Mouse (Mus musculus): ENCODE data around the gene Clptm1. TPM values are rescaled to one million over a fixed set of nuclear protein-coding genes. Genes with fewer than 3 reads are reported as not detected.

Clptm1 gene
- total and polyA plus RNA-seq, 2 experiments from 2014 or later: 71.5 to 97.9 TPM

- no peaks in the 10 kb centered on the region for H3K9me3 ChIP-seq (replicated peaks; ENCODE audit: control insufficient read depth, low read length)
- 80% methylated on average over 6 of the region's 6 CpGs for WGBS
- no peak overlapping the region for H3K4me3 ChIP-seq (ENCODE audit: low read depth, low read length)
- TF ChIP-seq CTCF (IDR thresholded peaks at IDR 0.05; ENCODE audit: low read depth) (no peak), EP300 (IDR thresholded peaks at IDR 0.05; ENCODE audit: low read depth) (no peak)
- ATAC-seq (ENCODE audit: insufficient read depth, low read depth): no peak
- no peak for DNase-seq (ENCODE audit: low spot score)
- no peak overlapping the region for H3K27ac ChIP-seq (ENCODE audit: low read depth)
- no peaks in the 10 kb centered on the region for H3K27me3 ChIP-seq (ENCODE audit: control insufficient read depth, insufficient read depth, low read length)
- no peak overlapping the region for H3K4me2 ChIP-seq (ENCODE audit: low read depth, low read length)
- H3K36me3 ChIP-seq (replicated peaks; ENCODE audit: control insufficient read depth, insufficient read depth, low read length): no peaks in the 10 kb centered on the region
- 0 out of 2 replicates have a peak, but pooled peaks cover 2% of the 10 kb centered on the region for H3K4me1 ChIP-seq (ENCODE audit: control insufficient read depth, insufficient read depth)
- H3K9ac ChIP-seq (replicated peaks; ENCODE audit: low read depth, low read length): no peak overlapping the region
Measured at GRCm38 (mm10) chr7:19683771-19684201, 19.0 kb upstream of the Clptm1 start.

DNA sequence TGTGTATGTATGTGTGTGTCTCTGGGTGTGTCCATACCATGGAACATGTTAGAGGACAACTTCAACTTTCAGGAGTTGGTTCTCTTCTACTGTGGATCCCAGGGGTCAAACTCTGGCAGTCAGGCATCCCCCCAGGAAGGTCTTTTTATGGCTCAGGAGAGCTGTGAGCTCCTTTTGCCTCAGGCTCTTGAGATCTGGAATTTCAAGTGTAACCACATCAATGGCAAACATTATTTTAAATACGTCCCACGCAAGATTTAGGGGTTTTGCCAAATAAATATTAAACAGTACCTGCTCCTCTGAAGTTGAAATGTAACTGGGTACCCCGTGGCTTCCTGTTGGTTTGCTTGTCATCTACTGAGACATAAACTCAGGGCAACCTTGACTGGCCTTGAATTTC lies 18.1 kb upstream of the Clptm1 start:
- Histone ChIP-seq H3K4me2 (ENCODE audit: low read depth, low read length) (no peak overlapping the region), H3K4me3 (ENCODE audit: low read depth, low read length) (no peak overlapping the region), H3K4me1 (ENCODE audit: control insufficient read depth, insufficient read depth) (0 out of 2 replicates have a peak, but pooled peaks cover 2% of the 10 kb centered on the region), H3K27me3 (ENCODE audit: control insufficient read depth, insufficient read depth, low read length) (no peaks in the 10 kb centered on the region), H3K36me3 (replicated peaks; ENCODE audit: control insufficient read depth, insufficient read depth, low read length) (no peaks in the 10 kb centered on the region), H3K9me3 (replicated peaks; ENCODE audit: control insufficient read depth, low read length) (no peaks in the 10 kb centered on the region), H3K27ac (ENCODE audit: low read depth) (no peak overlapping the region), H3K9ac (replicated peaks; ENCODE audit: low read depth, low read length) (no peak overlapping the region)
- WGBS: 72% methylated on average over 3 of the region's 3 CpGs
- ATAC-seq (ENCODE audit: insufficient read depth, low read depth) (no peak), DNase-seq (ENCODE audit: low spot score) (no peak)
- TF ChIP-seq CTCF (IDR thresholded peaks at IDR 0.05; ENCODE audit: low read depth): no peak
- no peak for TF ChIP-seq EP300 (IDR thresholded peaks at IDR 0.05; ENCODE audit: low read depth)

DNA sequence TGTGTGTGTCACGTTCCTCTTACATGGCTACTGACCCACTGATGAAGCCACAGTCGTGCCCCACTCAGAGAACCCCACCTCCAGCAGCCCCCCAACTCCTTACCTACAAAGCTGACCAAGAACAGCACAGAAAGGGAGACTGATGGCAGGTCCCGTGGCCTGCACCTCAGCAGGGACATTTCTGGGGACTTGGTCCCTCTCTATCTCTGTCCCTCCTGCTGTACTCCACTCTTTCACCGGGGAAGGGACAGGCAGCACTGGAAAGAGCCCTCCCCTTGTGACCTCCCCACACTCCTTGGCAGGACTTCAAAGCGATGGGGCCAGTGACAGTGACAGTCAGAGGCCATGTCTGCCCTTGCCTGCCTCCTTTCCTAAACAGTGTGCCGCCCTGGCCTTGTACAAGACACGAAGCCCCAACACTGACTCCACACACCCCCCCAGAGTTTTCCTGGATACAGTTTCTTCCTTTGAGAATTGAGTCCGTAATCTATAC lies 16.4 kb upstream of the Clptm1 start, which contains the start of the genes Gm44805 and Apoc4:
Gm44805 (minus strand) TSS at position 222 of the 493 bp plus-strand sequence.
Apoc4 (minus strand) TSS at position 278 of the 493 bp plus-strand sequence.
- Histone ChIP-seq H3K27ac (ENCODE audit: low read depth) (no peak within 1 kb of the TSS), H3K36me3 (replicated peaks; ENCODE audit: control insufficient read depth, insufficient read depth, low read length) (no peaks in the 10 kb centered on the region), H3K9me3 (replicated peaks; ENCODE audit: control insufficient read depth, low read length) (no peaks in the 10 kb centered on the region), H3K4me2 (ENCODE audit: low read depth, low read length) (no peak within 1 kb of the TSS), H3K4me1 (ENCODE audit: control insufficient read depth, insufficient read depth) (0 out of 2 replicates have a peak, but pooled peaks cover 2% of the 10 kb centered on the region), H3K27me3 (ENCODE audit: control insufficient read depth, insufficient read depth, low read length) (no peaks in the 10 kb centered on the region), H3K9ac (replicated peaks; ENCODE audit: low read depth, low read length) (no peak within 1 kb of the TSS), H3K4me3 (ENCODE audit: low read depth, low read length) (no peak within 1 kb of the TSS)
- TF ChIP-seq EP300 (IDR thresholded peaks at IDR 0.05; ENCODE audit: low read depth): no peak
- no peak for TF ChIP-seq CTCF (IDR thresholded peaks at IDR 0.05; ENCODE audit: low read depth)
- no peak for DNase-seq (ENCODE audit: low spot score)
- WGBS: 48% methylated on average over 8 of the region's 8 CpGs
- no peak for ATAC-seq (ENCODE audit: insufficient read depth, low read depth)

DNA sequence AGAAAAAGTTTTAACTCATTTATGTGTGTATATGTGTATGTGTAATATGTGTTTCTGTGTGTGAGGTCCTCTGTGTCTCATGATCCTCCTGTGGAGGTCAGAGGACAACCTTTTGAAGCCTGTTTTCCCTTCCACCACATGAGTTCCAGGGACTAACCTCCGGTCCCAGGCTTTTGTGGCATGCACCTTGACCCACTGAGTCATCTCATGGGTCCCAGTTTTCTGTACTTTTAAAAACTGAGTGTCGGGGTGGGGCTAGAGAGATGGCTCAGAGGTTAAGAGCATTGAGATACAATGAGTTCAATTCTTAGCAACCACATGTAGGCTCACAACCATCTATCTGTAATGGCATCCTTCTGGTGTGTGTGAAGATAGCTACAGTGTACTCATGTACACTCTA lies 15.9 kb upstream of the Clptm1 start:
- H3K36me3 ChIP-seq (replicated peaks; ENCODE audit: control insufficient read depth, insufficient read depth, low read length): no peaks in the 10 kb centered on the region
- 0 out of 2 replicates have a peak, but pooled peaks cover 2% of the 10 kb centered on the region for H3K4me1 ChIP-seq (ENCODE audit: control insufficient read depth, insufficient read depth)
- ATAC-seq (ENCODE audit: insufficient read depth, low read depth): no peak
- no peaks in the 10 kb centered on the region for H3K9me3 ChIP-seq (replicated peaks; ENCODE audit: control insufficient read depth, low read length)
- H3K4me3 ChIP-seq (ENCODE audit: low read depth, low read length): no peak overlapping the region
- no peak overlapping the region for H3K4me2 ChIP-seq (ENCODE audit: low read depth, low read length)
- no peaks in the 10 kb centered on the region for H3K27me3 ChIP-seq (ENCODE audit: control insufficient read depth, insufficient read depth, low read length)
- no peak for DNase-seq (ENCODE audit: low spot score)
- no peak overlapping the region for H3K9ac ChIP-seq (replicated peaks; ENCODE audit: low read depth, low read length)
- TF ChIP-seq CTCF (IDR thresholded peaks at IDR 0.05; ENCODE audit: low read depth): no peak
- TF ChIP-seq EP300 (IDR thresholded peaks at IDR 0.05; ENCODE audit: low read depth): no peak
- no peak overlapping the region for H3K27ac ChIP-seq (ENCODE audit: low read depth)
- 84% methylated on average over 2 of the region's 2 CpGs for WGBS

DNA sequence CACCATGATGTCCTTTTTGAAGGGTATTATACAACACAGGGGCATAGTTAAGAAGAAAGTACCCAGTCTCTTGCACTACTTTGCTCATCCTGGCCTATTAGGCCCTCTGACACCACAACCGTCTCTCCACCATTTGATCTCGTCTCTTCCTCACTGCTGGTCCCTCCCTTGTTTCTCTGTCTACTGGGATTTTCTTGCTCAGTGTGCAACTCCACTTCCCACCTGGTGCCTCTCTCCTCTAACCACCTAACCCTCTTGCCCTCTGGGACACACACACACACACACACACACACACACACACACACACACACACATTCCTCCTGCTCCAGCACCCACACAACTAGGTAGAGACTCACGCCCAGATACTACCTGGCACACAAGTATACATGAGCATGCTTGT lies 14.1 kb upstream of the Clptm1 start:
- Histone ChIP-seq H3K4me2 (ENCODE audit: low read depth, low read length) (no peak overlapping the region), H3K4me1 (ENCODE audit: control insufficient read depth, insufficient read depth) (0 out of 2 replicates have a peak, but pooled peaks cover 2% of the 10 kb centered on the region), H3K9ac (replicated peaks; ENCODE audit: low read depth, low read length) (no peak overlapping the region), H3K27me3 (ENCODE audit: control insufficient read depth, insufficient read depth, low read length) (no peaks in the 10 kb centered on the region), H3K9me3 (replicated peaks; ENCODE audit: control insufficient read depth, low read length) (no peaks in the 10 kb centered on the region), H3K27ac (ENCODE audit: low read depth) (no peak overlapping the region), H3K36me3 (replicated peaks; ENCODE audit: control insufficient read depth, insufficient read depth, low read length) (no peaks in the 10 kb centered on the region), H3K4me3 (ENCODE audit: low read depth, low read length) (no peak overlapping the region)
- no peak for ATAC-seq (ENCODE audit: insufficient read depth, low read depth)
- DNase-seq (ENCODE audit: low spot score): no peak
- TF ChIP-seq EP300 (IDR thresholded peaks at IDR 0.05; ENCODE audit: low read depth): no peak
- 88% methylated on average over 3 of the region's 3 CpGs for WGBS

DNA sequence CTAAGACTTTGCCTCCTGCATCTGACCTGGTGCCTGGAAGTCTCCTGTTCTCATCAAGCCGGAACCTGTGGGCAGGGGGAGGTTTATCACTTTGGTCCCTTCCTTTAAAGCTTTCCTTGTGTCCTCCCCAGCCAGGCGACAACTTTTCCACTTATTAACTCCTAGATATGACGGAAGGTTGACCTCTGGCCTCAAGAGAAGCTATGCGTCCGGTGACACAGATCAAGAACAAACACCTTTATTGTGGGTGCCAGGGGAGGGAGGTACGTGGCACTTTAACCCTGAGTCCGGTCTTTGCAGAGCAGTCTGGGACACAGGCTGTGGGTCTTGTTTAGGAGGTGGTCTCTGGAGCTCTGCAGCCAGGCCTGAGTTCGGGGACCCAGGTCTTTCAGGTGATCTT lies 13.0 kb upstream of the Clptm1 start, which contains the start of gene Apoc2:
Apoc2 (minus strand) TSS at position 70 of the 400 bp plus-strand sequence.
- ATAC-seq (ENCODE audit: insufficient read depth, low read depth) (no peak), DNase-seq (ENCODE audit: low spot score) (no peak)
- Histone ChIP-seq H3K9me3 (replicated peaks; ENCODE audit: control insufficient read depth, low read length) (no peaks in the 10 kb centered on the region), H3K9ac (replicated peaks; ENCODE audit: low read depth, low read length) (no peak within 1 kb of the TSS), H3K36me3 (replicated peaks; ENCODE audit: control insufficient read depth, insufficient read depth, low read length) (no peaks in the 10 kb centered on the region), H3K27me3 (ENCODE audit: control insufficient read depth, insufficient read depth, low read length) (no peaks in the 10 kb centered on the region), H3K27ac (ENCODE audit: low read depth) (no peak within 1 kb of the TSS), H3K4me2 (ENCODE audit: low read depth, low read length) (no peak within 1 kb of the TSS), H3K4me1 (ENCODE audit: control insufficient read depth, insufficient read depth) (0 out of 2 replicates have a peak, but pooled peaks cover 2% of the 10 kb centered on the region), H3K4me3 (ENCODE audit: low read depth, low read length) (no peak within 1 kb of the TSS)
- TF ChIP-seq EP300 (IDR thresholded peaks at IDR 0.05; ENCODE audit: low read depth): no peak
- TF ChIP-seq CTCF (IDR thresholded peaks at IDR 0.05; ENCODE audit: low read depth): no peak
- 70% methylated on average over 8 of the region's 8 CpGs for WGBS
